Mouse (Mus musculus): Measurements from ENCODE around the gene Ap3b1.

Gene Ap3b1

DNA sequence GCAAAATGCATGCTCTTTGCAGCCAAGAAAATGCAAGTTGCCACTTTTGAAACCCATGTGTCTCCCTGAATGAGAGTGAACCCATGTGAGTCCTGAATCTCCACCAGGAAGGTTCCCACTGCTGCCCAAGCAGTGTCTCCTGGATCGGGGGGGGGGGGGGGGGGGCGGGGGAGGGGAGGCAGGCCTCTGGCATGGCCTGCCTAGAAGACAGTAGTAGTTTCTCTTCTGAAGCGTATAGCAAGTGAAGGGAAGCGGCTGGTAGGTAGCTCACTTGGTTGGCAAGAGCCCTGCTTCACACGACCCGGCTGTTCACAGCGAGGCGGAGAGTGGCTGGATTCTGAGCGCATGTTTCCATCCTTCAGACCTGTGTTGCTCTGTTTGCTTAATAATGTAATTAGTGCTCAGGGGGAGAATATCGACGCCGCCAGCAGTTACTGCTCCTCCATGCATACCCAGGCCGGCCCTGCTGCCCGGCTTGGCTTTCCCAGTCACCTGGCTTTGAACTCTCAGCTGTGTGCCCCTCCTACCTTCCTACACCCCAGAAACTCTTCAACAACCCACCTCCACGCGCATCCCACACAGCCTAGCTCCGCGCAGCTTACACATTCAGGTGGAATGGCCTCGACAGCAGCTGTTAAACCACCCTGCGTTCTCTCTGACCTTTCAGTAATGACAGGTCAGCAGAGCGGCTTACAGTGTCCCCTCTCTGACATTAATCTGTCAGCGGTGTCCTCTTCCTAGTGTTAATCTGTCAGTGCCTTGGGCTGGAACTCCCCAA is 217.8 kb downstream of the Ap3b1 start:
- in situ Hi-C loops (cut with MboI, MseI): no loop called here

DNA sequence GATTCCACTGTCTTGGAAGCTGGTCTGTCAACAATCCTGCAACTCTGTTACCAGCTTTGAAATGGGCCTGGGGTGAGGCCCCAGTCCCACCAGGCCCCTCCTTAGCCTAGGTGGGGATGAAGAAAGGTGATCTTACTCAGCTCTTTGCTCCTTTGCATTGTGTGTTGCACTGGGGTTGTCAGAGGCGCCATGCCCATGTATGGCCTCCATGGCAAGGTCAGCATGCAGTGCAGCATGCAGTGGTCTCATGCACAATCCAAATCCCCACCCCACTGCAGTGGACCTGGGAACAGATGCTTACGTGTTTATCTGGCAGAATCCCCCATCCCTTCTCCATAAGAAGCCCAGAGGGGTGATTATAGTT is 218.4 kb downstream of the Ap3b1 start:
- in situ Hi-C loops (cut with MboI, MseI): no loop called here

DNA sequence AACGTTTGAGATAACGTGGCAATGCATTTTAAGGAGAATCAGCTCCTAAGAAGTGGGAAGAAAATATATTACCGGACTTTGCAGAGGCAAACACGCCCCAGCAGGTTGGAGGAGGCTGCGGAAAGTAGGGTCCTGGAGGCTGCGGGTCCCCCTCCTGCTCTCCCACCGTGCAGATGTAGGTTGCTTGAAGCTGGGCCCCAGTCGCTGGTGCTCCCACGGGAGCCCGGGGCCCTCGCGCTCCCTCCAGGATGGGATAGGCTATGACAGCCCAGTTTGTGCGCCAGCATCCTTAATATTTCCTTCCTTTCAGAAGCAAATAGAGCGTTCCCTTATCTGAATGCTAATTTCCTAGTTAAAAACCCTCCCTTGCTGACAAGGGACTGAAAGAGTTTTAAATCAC is 236.5 kb downstream of the Ap3b1 start:
- in situ Hi-C loops (cut with MboI, MseI): no loop called here

GRCm38 (mm10) chr13:94595701-94596361 is 237.1 kb downstream of the Ap3b1 start:
- in situ Hi-C loops (cut with MboI, MseI): no loop called here

DNA sequence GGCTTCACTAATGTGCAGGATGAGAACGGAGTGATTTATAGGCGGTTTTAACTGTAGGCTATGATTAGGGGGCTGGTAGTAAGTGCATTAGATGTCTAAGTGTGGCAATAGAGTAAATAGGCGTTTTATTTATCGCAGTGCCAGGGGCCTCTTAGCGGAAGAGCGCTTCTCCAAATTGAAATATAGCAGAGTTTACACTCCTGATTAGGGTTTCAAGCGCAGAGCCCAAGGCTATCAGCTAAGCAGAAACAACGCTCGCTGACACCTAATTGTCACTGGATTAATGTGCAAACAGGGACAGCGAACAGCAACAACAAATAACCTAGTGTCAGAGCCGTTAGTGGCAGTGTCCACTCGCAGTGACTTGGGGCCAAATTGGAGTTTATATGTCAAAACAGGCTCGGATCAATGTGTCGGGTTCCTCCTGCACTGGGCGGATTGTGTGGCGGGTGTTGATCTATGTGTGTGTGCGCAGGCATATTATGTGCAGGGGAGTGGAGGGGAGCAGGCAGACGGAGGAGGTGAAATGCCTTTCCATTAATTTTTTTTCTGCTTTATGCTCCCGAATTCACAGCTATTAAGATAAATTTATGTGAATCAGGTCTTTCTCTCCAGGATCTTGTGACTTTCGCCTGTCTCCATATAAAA is 237.8 kb downstream of the Ap3b1 start:
- in situ Hi-C loops (cut with MboI, MseI): no loop called here

DNA sequence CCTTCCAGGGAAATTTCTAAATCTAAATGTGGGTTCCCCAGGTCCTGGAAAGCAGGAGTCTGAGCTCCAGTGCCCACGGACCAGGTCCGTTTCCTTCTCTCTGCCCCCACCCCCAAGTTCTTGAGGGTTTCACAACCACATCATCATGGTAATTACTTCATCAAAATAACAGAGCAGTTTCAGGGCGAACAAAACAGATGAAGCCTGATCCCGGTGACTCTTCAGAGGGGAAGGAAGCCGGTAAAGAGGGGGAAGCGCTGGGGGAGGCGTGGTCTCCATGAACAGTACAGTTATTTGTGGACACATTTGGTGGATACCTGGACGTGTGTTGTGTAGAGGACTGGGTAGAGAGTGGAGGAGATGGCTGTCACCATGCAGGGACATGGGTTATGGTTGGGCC is 241.0 kb downstream of the Ap3b1 start:
- in situ Hi-C loops (cut with MboI, MseI): no loop called here

- in situ Hi-C loops (cut with MboI, MseI): no loop called here
Measured at GRCm38 (mm10) chr13:94607035-94607860, 248.5 kb downstream of the Ap3b1 start.

DNA sequence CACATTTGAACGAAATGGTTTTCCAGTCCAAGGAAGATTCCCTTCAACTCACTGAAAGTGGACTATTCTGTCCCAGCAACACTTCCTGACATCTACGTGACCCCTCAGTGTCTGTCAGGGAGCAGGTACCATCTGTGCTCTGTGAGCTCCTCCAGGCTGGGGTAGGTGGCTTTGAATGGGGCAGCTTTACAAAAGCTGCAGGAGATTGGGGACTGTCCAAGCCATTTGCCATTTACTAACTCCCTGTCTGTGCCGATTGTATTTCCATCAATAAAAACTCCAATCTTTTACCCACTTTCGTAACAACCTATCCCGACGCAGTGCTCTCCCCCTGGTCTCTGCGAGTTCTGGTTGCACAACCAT is 249.1 kb downstream of the Ap3b1 start:
- in situ Hi-C loops (cut with MboI, MseI): no loop called here

- in situ Hi-C loops (cut with MboI, MseI): no loop called here
Measured at GRCm38 (mm10) chr13:94608420-94608831, 249.7 kb downstream of the Ap3b1 start.

- in situ Hi-C loops (cut with MboI, MseI): no loop called here
Measured at GRCm38 (mm10) chr13:94608947-94609346, 250.2 kb downstream of the Ap3b1 start.

Measured in T-helper 2 cell (primary cell).